Mouse (Mus musculus): ENCODE data around the gene Rpl10a. TPM values are rescaled to one million over a fixed set of nuclear protein-coding genes. Genes with fewer than 3 reads are reported as not detected.

The Rpl10a gene
- total and polyA plus RNA-seq, 3 experiments, result 2,044 to 2,803 TPM; not detected in 1

- H3K27ac ChIP-seq (ENCODE audit: control insufficient read depth, low read depth, low read length), result no peak overlapping the region
- H3K9me3 ChIP-seq (replicated peaks; ENCODE audit: insufficient read depth, low read length), result no peaks in the 10 kb centered on the region
- TF ChIP-seq EP300 (IDR thresholded peaks at IDR 0.05; ENCODE audit: low read depth in 1 of 2, low read length in 2 of 2), result no peak
- TF ChIP-seq MEF2A (IDR thresholded peaks at IDR 0.05; ENCODE audit: extremely low read depth, insufficient replicate concordance, low read depth, low read length, poor library complexity, severe bottlenecking), result no peak
- TF ChIP-seq UBTF (IDR thresholded peaks at IDR 0.05; ENCODE audit: borderline replicate concordance, insufficient read depth, low read depth, low read length), result no peak
- TF ChIP-seq MYB (IDR thresholded peaks at IDR 0.05; ENCODE audit: low read depth, low read length), result no peak
- no peak for TF ChIP-seq NELFE (IDR thresholded peaks at IDR 0.05; ENCODE audit: low read depth, low read length)
- no peak for TF ChIP-seq ZNF384 (IDR thresholded peaks at IDR 0.05; ENCODE audit: low read depth, low read length)
- no peak for TF ChIP-seq E2F4 (IDR thresholded peaks at IDR 0.05; ENCODE audit: borderline replicate concordance, low read depth, low read length)
- TF ChIP-seq KAT2A (conservative IDR thresholded peaks at IDR 0.05; ENCODE audit: low read depth, low read length), result no peak
- TF ChIP-seq TAL1 (IDR thresholded peaks at IDR 0.05; ENCODE audit: low read length), result no peak
- TF ChIP-seq SMC3 (IDR thresholded peaks at IDR 0.05; ENCODE audit: low read depth, low read length), result no peak
- TF ChIP-seq RAD21 (IDR thresholded peaks at IDR 0.05; ENCODE audit: low read depth, low read length), result no peak
- no peak for TF ChIP-seq BHLHE40 (IDR thresholded peaks at IDR 0.05; ENCODE audit: borderline replicate concordance, low read depth, low read length)
- no peak for TF ChIP-seq TBP (IDR thresholded peaks at IDR 0.05; ENCODE audit: low read depth, low read length)
- TF ChIP-seq POLR2AphosphoS2 (IDR thresholded peaks at IDR 0.05; ENCODE audit: low read length), result no peak
- TF ChIP-seq MAX (IDR thresholded peaks at IDR 0.05; ENCODE audit: low read length), result no peak
- TF ChIP-seq MXI1 (IDR thresholded peaks at IDR 0.05; ENCODE audit: low read depth, low read length), result no peak
- H3K4me3 ChIP-seq (ENCODE audit: control insufficient read depth in 1 of 2, insufficient read depth in 1 of 2, low read depth in 2 of 2, low read length in 2 of 2), result no peak overlapping the region
- no peaks in the 10 kb centered on the region for H3K27me3 ChIP-seq (ENCODE audit: control insufficient read depth in 1 of 2, insufficient read depth in 2 of 2, low read length in 2 of 2)
- peaks cover 11 to 13% of the 10 kb centered on the region in 2 experiments for H3K4me1 ChIP-seq (ENCODE audit: control insufficient read depth in 1 of 2, insufficient read depth in 2 of 2, low read length in 2 of 2)
- no peak for DNase-seq (ENCODE audit: low read depth, low spot score)
- H3K9ac ChIP-seq (ENCODE audit: control insufficient read depth, low read depth, low read length, poor library complexity, severe bottlenecking), result no peak overlapping the region
- peaks cover 0 to 3% of the 10 kb centered on the region in 2 experiments; a peak in 1 of 4 replicates for H3K36me3 ChIP-seq (ENCODE audit: control insufficient read depth in 1 of 2, insufficient read depth in 2 of 2, low read length in 2 of 2)
- no peaks in the 10 kb centered on the region for H3K79me2 ChIP-seq (ENCODE audit: control insufficient read depth, insufficient read depth, low read length, poor library complexity)
Observed at GRCm38 (mm10) chr17:28294449-28295333, 33.6 kb upstream of the Rpl10a start.

DNA sequence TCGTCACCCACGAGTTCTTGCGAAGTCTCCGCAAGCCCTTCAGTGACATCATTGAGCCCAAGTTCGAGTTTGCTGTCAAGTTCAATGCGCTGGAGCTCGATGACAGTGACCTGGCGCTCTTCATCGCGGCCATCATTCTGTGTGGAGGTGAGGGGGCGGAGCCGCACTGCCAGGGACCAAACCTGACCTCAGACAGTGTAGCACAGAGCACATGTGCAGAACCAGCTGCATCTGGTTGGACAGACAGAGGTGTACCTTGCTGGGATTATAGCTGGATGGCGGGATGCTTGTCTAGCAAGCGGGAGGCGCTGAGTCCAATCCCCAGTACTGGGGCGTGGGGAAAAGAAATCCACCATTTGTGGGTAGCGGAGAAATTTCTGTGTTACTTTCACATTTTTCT, 29.4 kb upstream of the Rpl10a start:
- no peak for DNase-seq (ENCODE audit: low read depth, low spot score)
- Histone ChIP-seq H3K27ac (ENCODE audit: control insufficient read depth, low read depth, low read length) (no peak overlapping the region), H3K9me3 (replicated peaks; ENCODE audit: insufficient read depth, low read length) (no peaks in the 10 kb centered on the region), H3K4me1 (ENCODE audit: control insufficient read depth in 1 of 2, insufficient read depth in 2 of 2, low read length in 2 of 2) (no peaks in the 10 kb centered on the region), H3K36me3 (ENCODE audit: control insufficient read depth in 1 of 2, insufficient read depth in 2 of 2, low read length in 2 of 2) (no peaks in the 10 kb centered on the region), H3K4me3 (ENCODE audit: control insufficient read depth in 1 of 2, insufficient read depth in 1 of 2, low read depth in 2 of 2, low read length in 2 of 2) (no peak overlapping the region), H3K27me3 (ENCODE audit: control insufficient read depth in 1 of 2, insufficient read depth in 2 of 2, low read length in 2 of 2) (no peaks in the 10 kb centered on the region), H3K79me2 (ENCODE audit: control insufficient read depth, insufficient read depth, low read length, poor library complexity) (no peaks in the 10 kb centered on the region), H3K9ac (ENCODE audit: control insufficient read depth, low read depth, low read length, poor library complexity, severe bottlenecking) (no peak overlapping the region)
- TF ChIP-seq UBTF (IDR thresholded peaks at IDR 0.05; ENCODE audit: borderline replicate concordance, insufficient read depth, low read depth, low read length), result no peak
- no peak for TF ChIP-seq GABPA (IDR thresholded peaks at IDR 0.05; ENCODE audit: low read depth, low read length)
- TF ChIP-seq MAFK (IDR thresholded peaks at IDR 0.05; ENCODE audit: borderline replicate concordance, low read depth, low read length), result no peak
- no peak for TF ChIP-seq MAZ (IDR thresholded peaks at IDR 0.05; ENCODE audit: low read depth, low read length)
- TF ChIP-seq RAD21 (IDR thresholded peaks at IDR 0.05; ENCODE audit: low read depth, low read length), result no peak
- no peak for TF ChIP-seq MEF2A (IDR thresholded peaks at IDR 0.05; ENCODE audit: extremely low read depth, insufficient replicate concordance, low read depth, low read length, poor library complexity, severe bottlenecking)
- TF ChIP-seq ZKSCAN1 (IDR thresholded peaks at IDR 0.05; ENCODE audit: low read depth, low read length), result no peak
- TF ChIP-seq ETS1 (IDR thresholded peaks at IDR 0.05; ENCODE audit: low read depth, low read length), result no peak
- TF ChIP-seq E2F4 (IDR thresholded peaks at IDR 0.05; ENCODE audit: borderline replicate concordance, low read depth, low read length), result no peak
- no peak for TF ChIP-seq ELF1 (IDR thresholded peaks at IDR 0.05; ENCODE audit: low read depth, low read length)
- TF ChIP-seq BHLHE40 (IDR thresholded peaks at IDR 0.05; ENCODE audit: borderline replicate concordance, low read depth, low read length), result no peak
- no peak for TF ChIP-seq HCFC1 (IDR thresholded peaks at IDR 0.05; ENCODE audit: low read depth, low read length)
- no peak for TF ChIP-seq TAL1 (IDR thresholded peaks at IDR 0.05; ENCODE audit: low read length)
